Mouse (Mus musculus) R1 (cell line): Measurements from ENCODE around the gene Smpd3.
A peak's percentile ranks its signal among the peaks of the same experiment; 100 is the strongest.

ENCODE experiments used
- DNase-seq: peaks from one replicate; pipeline ENCODE4 v3.0.0-alpha.2; 2018; ENCODE audit warnings: low read depth, low spot score

Smpd3 gene

DNA sequence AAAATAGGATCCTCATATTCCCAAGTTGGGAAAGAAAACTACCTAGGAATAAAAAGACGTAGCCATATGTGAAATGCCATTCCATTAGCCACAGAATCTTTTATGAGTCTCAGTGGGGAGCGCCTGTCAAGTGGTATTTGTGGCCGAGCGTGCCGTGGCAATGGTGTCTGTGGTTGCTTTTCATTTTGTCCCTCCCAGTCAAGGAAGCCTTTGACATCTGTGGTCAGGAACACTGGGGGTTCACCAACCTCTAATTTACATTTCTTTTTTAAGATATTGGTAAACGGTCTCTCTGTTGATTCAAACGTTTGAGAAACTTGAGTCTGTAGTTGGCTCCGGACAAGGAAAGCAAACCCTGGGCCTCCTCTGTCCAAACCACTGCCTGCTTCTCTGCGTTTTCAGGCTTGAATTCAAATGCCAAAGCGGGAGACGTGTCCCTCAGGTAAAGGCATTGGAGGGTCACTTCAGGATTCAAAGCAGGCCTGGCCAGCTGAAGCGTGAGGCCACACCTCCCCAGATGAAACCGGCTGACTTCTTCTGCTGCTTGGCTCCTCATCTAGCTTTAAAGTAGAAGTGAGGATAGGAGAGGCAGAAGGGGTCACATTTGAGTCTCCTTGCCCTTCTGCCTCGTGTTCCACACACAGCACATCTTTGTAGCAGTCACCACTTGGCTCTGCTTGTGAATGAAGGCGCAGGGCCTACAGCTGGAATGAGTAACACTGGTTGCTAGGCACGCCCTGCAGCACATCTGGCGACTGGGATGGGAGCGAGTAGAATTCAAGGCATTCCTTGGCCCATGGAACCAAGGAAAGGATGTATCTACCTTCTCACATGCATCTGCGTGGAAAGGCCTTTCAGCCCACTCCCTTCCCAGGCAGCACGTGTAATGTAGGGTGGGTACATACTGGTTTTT is 45.0 kb downstream of the Smpd3 start:
- DNase-seq = peak; percentile 7

DNA sequence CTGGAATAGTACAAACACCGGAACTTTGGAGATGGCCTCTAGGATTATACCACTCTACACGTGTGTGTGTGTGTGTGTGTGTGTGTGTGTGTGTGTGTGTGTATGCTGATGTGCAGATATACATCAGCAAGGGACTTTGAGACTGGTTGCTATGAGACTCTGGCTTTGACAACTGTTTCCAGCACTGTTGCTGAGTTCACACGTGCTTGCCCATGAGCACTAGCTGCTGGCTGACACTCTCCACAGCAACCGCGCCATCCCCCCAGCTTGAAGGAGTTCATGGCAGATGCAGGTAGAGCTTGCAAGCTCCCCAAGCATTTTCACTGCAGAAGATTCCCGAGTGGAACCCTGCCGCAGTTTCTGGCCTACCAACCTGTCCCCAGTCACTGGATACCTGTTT is 48.3 kb downstream of the Smpd3 start:
- peak; percentile 28 for DNase-seq

DNA sequence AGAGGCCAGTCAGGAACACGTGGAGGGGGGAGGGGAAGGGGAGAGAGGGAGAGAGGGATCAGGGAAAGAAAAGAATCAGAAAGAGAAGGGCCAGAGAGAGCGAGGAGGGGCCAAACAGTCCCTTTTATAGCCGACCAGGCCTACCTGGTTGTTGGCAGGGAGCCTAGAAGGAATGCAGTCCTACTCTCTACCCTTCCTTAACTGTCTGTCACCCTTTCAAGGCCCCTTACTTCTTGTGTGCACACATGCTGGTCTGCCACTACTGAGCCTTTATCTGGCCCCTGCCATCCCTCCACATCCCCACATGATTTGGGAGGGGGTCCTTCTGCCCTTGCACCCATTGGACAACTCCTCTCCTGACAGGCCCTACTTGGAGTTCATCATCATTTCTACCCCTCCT is 49.1 kb downstream of the Smpd3 start:
- DNase-seq = no peak

DNA sequence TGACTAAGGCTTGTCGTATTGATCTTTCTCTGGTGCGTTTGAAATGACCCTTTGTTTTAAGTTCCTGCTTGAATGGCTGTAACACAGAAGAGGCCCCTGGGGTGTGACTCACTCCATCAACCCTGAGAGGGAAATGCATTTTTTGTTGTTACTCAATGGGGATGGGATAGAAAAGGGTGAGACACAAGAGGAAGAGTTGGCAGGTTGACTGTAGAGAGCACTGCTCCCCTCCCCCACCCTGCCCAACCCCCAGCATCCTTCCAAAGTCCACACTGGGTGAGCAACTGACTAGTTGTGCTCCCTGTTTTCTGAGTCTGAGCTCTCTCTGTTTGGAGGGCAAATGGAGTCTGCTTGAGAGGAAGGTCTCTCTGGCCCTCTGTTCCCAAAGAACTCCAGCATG is 50.3 kb downstream of the Smpd3 start:
- no peak for DNase-seq

DNA sequence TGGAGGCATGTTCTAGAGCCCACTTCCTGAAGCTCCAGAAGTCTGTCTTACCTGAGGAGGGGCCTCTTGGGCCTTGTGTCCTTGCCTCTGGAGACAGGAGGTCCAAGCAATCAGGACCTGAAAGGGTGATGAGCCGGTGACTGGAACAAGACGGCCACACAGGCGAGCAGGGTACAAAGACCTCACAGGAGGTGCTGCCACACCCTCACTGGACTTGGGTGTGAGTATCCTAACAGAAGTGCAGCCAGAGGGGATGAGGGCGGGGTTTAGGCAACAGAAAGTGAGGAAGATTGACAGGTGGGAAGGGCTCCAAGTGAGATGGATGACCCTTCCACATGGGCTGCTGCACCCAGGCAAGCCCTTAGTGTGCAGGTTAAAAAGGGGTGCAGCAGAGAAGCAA is 56.9 kb downstream of the Smpd3 start:
- peak; percentile 63 for DNase-seq

DNA sequence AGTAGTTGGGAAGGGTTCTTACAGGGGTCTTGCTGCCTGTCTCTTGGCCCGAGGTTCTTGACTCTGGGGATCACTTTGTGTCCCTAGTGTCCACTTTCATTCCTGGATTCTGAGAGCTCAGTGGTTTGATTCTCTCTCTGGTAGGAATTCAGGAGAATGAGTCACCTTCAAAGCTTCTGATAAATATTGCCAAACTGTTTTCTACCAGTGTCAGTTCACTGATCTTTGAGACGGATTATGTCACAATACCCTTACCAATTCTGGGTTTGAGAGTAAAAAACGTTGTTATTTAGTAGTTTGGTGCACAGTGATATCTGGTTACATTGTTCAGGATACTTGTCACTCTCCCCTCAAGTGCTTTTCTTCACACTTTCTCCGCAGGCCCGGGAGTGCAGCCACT is 57.6 kb downstream of the Smpd3 start:
- DNase-seq = no peak

DNA sequence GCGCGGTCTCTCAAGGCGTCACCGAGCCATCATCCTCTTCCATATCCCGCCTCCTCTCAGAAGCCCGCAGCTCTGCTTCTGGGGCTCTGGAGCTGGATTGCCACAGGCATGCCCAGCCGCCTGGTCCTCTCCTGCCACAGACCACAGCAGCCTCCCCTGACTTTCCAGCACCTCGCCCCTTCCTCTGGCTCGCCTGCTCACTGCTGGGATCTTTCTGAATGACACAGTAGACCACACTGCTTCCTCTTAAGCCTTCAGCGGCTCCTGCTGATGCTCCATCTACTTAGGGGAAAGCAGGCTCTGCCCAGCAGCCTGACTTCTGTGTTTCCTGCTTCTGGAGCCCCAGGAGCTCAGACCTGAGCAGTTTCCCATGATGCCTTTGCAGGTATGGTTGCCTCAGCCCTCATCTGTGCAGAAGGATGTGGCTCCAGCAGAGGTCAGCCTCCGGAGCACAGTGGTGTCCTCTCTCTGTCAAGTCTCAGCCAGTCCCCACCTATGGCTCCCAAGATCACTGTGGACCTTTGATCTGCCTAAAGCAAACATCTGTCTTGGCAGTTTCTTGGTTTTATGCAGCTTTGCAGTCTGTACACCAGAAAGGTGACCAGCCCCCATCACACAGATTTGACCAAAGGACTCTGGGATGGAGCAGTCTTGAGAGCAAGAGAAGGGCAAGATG is 59.3 kb downstream of the Smpd3 start:
- DNase-seq = no peak

DNA sequence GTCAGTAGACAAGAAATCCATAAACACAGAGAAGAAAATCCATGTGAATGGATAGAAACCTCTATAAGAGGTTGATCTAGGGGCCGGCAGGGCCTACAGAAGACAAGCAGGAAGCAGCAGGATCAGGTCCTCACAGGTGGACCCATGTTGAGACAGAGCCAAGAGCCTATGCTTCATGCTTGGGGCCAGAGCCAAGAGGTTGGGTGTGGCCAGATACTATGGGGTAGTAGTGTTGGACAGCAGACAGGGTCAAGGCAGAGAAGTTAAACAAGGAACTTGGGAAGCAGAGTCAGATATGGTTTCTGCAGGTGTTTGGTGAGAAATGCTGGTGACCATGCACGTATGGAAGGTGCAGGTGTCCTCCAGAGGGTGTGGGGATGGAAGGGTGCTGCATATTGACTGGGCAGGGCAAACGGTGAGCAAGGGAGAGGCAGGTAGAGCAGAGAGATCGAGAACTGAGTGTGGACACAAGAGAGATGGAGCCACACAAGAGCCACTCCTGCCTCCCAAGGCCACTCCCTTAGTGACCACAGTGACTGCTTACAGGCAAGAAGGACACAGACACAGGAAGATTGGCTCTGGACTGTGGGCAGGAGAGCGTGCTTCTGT is 61.0 kb downstream of the Smpd3 start:
- DNase-seq = no peak

DNA sequence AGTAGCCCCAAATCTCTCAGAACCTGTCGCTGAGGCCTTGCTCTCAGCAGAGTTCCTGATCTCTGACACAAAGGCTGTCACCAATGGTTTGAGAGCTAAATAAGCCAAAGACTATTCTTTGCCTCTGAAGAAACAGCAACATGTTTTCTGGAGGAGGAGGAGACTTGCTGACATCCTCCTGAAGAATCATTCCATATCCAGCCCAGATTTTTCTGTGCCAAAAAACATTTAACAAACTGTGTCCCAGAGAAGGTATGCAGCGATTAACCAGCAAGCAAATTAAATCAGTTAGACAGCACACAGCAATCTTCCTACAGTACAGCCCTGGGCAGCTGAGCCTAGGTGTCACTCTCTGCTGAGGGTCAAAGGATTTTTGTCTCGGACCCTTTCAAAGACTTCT is 64.3 kb downstream of the Smpd3 start:
- no peak for DNase-seq

DNA sequence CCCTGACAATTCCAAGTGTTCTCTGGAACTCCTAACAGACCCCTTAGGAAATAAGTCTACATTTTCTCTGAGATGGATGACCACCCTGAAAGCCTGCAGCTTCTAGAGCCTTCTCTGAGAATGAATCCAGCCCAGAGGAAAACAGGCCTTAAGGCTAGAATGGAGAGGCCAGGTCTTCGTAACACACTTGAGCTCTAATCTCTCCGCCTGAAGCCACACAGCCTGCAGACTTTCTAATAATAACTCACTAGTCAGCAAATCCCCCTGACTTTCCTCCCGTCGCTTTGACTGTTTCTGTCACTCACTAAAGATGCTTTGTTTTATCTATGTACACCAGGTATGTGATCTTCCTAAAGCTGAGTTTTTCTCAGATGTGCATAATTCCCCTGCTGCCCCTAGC is 66.4 kb downstream of the Smpd3 start:
- no peak for DNase-seq

DNA sequence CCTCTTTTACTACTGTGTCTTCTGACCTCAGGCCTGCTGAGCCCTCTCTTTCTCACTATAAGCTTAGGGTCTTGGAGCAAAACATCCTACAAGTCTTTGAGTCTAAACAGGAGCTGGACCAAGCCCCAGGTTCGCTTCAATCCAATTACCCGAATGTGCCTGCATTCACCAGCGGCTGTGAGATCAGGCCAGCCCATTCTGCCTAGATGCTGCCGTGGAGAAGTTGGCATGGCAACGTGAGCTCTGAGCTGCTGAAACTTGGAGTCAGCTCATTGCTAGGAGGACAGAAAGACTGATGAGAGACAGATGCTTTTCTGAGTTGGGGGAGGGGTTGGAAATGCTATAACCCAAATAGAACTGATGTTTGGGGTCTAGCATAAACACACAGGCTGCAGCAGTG is 67.0 kb downstream of the Smpd3 start:
- DNase-seq = no peak

DNA sequence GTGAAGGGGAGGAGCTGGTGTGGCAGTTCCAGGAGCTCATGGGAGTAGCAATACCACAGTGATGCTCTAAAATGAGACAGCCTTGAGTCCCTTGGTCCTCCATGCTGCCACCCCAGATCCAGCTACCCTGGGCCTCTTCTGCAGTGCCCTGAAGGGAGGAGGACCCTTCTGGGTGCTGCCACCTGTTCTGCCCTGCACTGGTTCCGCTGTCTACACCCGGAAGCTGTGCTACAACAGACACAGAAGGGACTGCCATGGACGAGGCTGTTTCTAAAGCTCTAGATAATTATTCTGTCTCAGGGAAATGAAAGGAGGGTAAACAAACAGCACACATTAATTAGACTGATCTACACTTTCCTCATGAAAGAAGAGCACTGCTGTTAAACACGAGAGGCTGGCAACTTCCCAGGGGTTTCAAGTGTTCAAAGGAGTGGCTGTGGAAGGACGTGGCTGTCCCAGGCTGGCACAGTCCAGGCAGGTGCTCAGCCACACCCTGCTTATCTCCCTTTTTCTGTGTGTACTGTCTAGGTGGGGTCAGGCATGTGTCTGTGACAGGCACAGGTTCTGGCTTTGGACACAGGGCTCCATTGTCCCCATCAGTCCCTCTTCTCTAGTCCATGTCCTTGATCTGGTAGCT is 69.0 kb downstream of the Smpd3 start:
- DNase-seq = no peak

DNA sequence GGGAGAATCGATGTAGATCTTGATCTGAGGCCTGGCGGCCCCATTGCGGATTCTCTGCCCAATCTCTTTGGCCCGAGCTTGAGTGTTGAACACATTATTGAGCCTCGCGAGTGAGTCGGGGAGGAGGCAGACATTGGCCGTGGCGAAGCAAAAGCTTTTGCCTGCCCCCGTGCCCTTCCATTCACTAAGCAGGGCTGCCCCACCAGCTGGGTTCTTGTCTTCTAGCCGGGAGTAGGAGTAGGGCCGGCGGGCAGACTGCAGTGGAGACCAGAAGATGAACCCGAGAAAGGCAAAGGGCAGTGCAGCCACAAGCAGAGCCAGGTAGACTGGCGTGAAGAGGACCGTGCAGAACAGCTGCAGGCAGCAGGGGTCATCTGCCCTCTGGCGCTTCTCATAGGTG is 72.4 kb downstream of the Smpd3 start:
- DNase-seq = no peak

DNA sequence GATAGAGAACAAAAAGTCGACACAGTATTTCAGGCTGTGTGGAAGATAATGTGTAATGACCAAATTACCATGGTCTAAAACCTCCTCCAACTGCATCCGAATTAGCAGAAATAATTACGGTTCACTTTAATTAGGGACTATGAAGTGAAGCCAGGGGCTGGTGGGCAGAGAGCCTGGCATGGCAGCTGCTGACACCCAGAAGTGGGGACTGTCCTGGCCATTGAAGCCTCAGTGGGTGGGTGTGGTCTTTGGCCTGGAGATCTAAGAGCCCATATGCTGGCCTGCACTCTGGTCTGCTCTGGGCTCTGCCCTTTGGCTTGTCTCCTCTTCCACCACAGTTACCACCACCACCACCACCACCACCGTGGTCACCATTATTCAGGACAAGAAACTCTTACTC is 73.9 kb downstream of the Smpd3 start:
- DNase-seq = no peak

DNA sequence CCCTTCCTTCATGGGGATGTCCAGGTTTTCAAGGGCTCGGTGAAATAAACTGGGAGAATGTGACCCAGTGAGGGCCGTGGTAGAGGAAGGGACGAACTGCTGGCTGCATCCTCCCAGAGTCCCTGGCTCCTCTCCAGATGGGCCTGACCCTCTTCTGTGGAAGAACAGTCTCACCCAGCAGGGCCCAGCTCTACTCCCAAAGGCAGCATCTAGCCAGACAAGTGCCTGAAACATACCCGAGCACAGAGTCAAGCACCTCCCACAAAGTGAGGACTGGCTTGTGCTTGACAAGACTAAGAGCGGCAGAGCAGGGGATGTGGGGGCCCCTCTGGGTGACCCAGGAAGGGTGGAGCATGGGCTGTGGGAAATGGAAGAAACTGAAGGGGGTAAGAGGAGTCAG is 75.4 kb downstream of the Smpd3 start:
- DNase-seq = no peak

DNA sequence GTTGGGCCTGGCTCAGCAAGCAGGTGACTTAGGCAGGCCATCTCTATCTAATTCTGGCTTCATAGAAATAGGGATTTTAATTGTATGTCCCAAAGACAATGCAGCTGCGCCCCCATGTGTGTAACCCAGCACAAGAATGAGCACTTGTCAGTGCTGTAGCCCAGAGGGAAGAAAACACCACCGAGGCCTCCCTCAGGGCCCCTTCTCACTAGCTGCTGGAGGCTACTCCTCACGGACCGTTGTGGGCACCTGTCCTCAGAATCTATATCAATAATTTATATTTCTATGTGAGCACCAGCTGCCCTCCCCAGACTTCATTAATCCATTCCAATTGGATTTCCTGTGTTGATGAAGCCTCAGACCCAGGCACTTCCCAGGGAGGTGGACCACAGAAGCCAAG is 76.9 kb downstream of the Smpd3 start:
- no peak for DNase-seq

DNA sequence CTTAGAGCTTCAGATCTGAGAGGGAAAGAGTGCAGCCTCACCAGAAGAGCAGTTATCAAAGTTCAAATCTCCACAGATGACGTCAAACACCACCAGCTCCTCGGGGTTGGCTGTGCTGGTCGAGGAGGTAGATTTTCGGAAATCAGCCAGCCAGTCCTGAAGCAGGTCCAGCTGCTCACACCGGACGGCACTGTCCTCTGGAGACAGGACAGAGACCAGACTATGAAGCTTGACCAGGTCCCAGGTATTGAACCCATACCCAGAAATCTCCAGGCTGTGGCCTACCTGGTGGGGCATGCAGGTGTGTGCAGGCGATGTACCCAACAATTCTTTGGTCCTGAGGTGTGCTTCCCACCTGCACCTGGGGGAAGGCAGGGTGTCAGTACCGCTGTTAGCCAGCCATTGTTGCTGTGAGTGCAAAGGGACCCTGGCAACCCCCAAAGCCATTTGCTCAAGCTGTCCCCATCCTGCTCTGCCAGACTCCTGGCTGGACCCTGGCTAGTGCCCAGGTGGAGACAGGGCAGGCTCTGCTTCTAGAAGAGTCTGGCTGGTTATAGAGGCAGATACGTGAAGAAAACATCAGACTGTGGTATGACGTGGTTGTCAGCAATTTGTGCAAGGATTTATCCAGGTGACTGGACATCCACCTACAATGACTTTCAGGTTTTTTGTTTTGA is 78.1 kb downstream of the Smpd3 start:
- no peak for DNase-seq

DNA sequence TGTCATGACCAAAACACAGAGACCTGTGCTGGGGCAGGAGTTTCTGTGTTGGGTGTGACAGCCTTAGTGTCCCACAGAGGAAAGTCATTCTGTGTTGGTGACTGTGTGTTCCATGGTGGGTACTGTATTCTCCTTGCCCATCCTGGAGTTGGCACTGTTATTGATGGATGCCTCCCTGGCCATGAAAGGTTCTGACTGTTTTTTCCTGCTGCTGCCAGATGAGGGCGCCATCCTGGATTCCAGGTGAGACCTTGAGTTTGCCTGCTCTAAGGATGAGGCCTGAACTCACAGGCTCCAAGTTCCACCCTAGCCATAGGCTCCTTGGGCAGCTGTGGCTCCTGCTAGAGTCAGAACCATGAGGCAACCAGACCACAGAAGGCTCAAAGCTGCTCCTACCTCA is 79.6 kb downstream of the Smpd3 start:
- peak; percentile 67 for DNase-seq

DNA sequence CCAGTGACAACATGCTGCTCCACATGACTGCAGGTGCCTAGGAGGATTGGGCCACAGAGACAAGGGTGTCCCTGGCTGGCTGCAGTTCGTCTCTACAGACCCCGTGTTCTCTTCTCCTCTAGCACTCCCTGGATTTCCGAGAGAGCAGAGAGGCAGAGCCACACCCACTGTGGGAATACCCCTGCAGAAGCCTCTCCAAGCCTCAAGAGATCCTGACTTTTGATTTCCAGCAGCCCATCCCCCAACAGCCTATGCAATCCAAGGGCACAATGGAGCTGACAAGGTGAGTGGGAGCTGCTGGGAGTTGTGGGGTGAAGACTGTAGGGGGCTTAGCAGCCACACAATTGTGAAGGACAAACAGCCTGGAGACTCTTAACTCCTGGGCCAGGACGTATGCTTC is 87.6 kb downstream of the Smpd3 start:
- peak; percentile 83 for DNase-seq

DNA sequence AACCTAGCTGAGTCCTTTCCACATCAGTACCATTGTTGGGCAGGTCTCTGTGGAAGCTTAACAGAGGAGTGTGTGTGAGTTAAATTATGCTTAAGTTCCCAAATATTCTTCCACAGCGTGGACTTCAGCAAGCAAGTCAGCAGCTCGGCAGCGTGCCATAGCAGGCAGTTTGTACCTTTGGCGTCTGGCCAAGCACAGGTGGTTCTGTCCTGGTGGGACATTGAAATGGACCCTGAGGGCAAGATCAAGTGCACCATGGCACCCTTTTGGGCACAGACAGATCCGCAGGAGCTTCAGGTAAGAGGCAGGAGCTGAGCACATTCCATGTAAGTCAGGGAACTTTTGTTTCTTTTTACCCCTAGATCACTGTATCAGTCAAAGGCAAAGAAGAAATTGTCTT is 100.7 kb downstream of the Smpd3 start:
- DNase-seq = no peak

DNA sequence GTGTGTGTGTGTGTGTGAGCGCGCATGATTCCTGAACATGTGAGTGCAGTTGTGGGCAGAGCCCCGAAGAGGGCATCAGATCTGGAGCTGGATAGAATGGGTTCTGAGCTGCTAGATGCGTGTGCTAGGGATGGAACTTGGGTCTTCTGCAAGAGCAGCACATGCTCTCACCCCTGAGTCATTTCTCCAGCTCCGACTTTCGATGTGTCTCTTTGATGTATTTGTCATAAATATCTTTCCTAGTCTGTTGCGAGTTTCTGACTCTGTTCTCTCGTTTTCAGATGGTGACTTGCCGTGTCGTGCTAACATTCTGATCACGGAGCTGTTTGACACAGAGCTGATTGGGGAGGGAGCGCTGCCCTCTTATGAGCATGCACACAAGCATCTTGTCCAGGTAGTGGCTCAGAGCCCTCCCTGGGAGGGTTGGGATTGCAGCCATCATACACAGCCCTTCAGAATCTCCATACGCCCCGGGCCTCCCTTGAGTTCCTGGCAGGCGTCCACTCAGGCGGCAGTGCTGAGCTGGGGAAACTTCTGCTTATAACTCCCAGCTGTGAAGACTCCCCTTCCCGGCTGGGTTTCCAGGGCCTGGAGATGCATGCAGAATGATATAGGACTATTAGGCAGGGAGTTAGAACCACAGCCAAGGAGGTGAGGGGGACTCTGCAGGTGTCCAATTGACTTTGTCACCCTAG is 103.1 kb downstream of the Smpd3 start:
- DNase-seq = no peak
